Mouse (Mus musculus): ENCODE measurements around the gene Bcas3.

Gene Bcas3

GRCm38 (mm10) chr11:85790267-85790666, 437.3 kb downstream of the Bcas3 start:
- DNase-seq (ENCODE audit: low read depth, low spot score) = no peak

- DNase-seq (ENCODE audit: low read depth, low spot score) = no peak
These were observed 438.2 kb downstream of the Bcas3 start for GRCm38 (mm10) chr11:85791212-85791611.

GRCm38 (mm10) chr11:85792534-85793215, 439.7 kb downstream of the Bcas3 start:
- DNase-seq (ENCODE audit: low read depth, low spot score) = no peak

GRCm38 (mm10) chr11:85799456-85799855, 446.5 kb downstream of the Bcas3 start:
- no peak for DNase-seq (ENCODE audit: low read depth, low spot score)

- DNase-seq (ENCODE audit: low read depth, low spot score) = no peak
These were observed 446.9 kb downstream of the Bcas3 start for GRCm38 (mm10) chr11:85799856-85800255.

GRCm38 (mm10) chr11:85800380-85800779, 447.4 kb downstream of the Bcas3 start:
- no peak for DNase-seq (ENCODE audit: low read depth, low spot score)

GRCm38 (mm10) chr11:85804048-85804447, 451.1 kb downstream of the Bcas3 start:
- DNase-seq (ENCODE audit: low read depth, low spot score) = no peak

GRCm38 (mm10) chr11:85805779-85806178, 452.8 kb downstream of the Bcas3 start:
- no peak for DNase-seq (ENCODE audit: low read depth, low spot score)

GRCm38 (mm10) chr11:85807353-85807752, 454.4 kb downstream of the Bcas3 start:
- no peak for DNase-seq (ENCODE audit: low read depth, low spot score)

- DNase-seq (ENCODE audit: low read depth, low spot score) = no peak
These were observed 458.3 kb downstream of the Bcas3 start for GRCm38 (mm10) chr11:85811229-85811628.

GRCm38 (mm10) chr11:85811676-85812075, 458.7 kb downstream of the Bcas3 start:
- DNase-seq (ENCODE audit: low read depth, low spot score) = no peak

- DNase-seq (ENCODE audit: low read depth, low spot score) = no peak
These were observed 459.4 kb downstream of the Bcas3 start for GRCm38 (mm10) chr11:85812201-85812966.

GRCm38 (mm10) chr11:85814678-85815077, 461.7 kb downstream of the Bcas3 start:
- DNase-seq (ENCODE audit: low read depth, low spot score) = no peak

GRCm38 (mm10) chr11:85816471-85816870, 463.5 kb downstream of the Bcas3 start:
- DNase-seq (ENCODE audit: low read depth, low spot score) = no peak

- no peak for DNase-seq (ENCODE audit: low read depth, low spot score)
These were observed 465.4 kb downstream of the Bcas3 start for GRCm38 (mm10) chr11:85818401-85818800.

- DNase-seq (ENCODE audit: low read depth, low spot score) = no peak
These were observed 468.0 kb downstream of the Bcas3 start for GRCm38 (mm10) chr11:85820959-85821358.

- no peak for DNase-seq (ENCODE audit: low read depth, low spot score)
These were observed 468.7 kb downstream of the Bcas3 start for GRCm38 (mm10) chr11:85821659-85822058.

GRCm38 (mm10) chr11:85823181-85823580, 470.2 kb downstream of the Bcas3 start:
- DNase-seq (ENCODE audit: low read depth, low spot score) = no peak

- no peak for DNase-seq (ENCODE audit: low read depth, low spot score)
These were observed 470.8 kb downstream of the Bcas3 start for GRCm38 (mm10) chr11:85823794-85824193.

- DNase-seq (ENCODE audit: low read depth, low spot score) = no peak
These were observed 472.1 kb downstream of the Bcas3 start for GRCm38 (mm10) chr11:85825031-85825430.

- no peak for DNase-seq (ENCODE audit: low read depth, low spot score)
These were observed 472.9 kb downstream of the Bcas3 start for GRCm38 (mm10) chr11:85825823-85826222.

GRCm38 (mm10) chr11:85827342-85827741, 474.4 kb downstream of the Bcas3 start:
- DNase-seq (ENCODE audit: low read depth, low spot score) = no peak

Measured in telencephalon, adult 2 months (tissue).